Mouse (Mus musculus) left cerebral cortex, adult 2 months (tissue): ENCODE results near the gene Rnps1. TPM values are rescaled to one million over a fixed set of nuclear protein-coding genes. Genes with fewer than 3 reads are reported as not detected.
"Not testable (repeated sequence)": the region's sequence is repeated elsewhere in the genome, so short reads cannot be mapped to it uniquely, and the experiment has no call there.

Experiments
- DNase-seq, 2 experiments: peaks; one replicate each; pipeline ENCODE4 v3.0.0; 2021 to 2022; ENCODE audit warnings: low spot score in 2 of 2, mixed read lengths in 1 of 2; ENCODE audit errors: extremely low spot score in 1 of 2
- H3K27ac ChIP-seq: fragments of 200-600 bp; 2 replicates; pipeline ENCODE4 v1.8.1; 2022
- H3K4me3 ChIP-seq: fragments of 200-600 bp; 2 replicates; pipeline ENCODE4 v1.8.1; 2022
- CTCF ChIP-seq: fragments of 200-600 bp; IDR thresholded peaks from 2 replicates; pipeline ENCODE4 v1.8.1; 2022; ENCODE audit warnings: antibody characterized with exemption, mild to moderate bottlenecking, moderate library complexity
- intact Hi-C: fragments of 180-260 bp; cut with DNase I; formaldehyde crosslinking; loops from one replicate; pipeline ENCODE4 v1.15.1; 2025
- total RNA-seq, 2 experiments: library from RNA; stranded (reverse); gene quantifications; 2 replicates each; pipeline ENCODE4 v1.2.3; 2021

Gene Rnps1
- total RNA-seq, 2 experiments from 2014 or later = 131 to 142 TPM

DNA sequence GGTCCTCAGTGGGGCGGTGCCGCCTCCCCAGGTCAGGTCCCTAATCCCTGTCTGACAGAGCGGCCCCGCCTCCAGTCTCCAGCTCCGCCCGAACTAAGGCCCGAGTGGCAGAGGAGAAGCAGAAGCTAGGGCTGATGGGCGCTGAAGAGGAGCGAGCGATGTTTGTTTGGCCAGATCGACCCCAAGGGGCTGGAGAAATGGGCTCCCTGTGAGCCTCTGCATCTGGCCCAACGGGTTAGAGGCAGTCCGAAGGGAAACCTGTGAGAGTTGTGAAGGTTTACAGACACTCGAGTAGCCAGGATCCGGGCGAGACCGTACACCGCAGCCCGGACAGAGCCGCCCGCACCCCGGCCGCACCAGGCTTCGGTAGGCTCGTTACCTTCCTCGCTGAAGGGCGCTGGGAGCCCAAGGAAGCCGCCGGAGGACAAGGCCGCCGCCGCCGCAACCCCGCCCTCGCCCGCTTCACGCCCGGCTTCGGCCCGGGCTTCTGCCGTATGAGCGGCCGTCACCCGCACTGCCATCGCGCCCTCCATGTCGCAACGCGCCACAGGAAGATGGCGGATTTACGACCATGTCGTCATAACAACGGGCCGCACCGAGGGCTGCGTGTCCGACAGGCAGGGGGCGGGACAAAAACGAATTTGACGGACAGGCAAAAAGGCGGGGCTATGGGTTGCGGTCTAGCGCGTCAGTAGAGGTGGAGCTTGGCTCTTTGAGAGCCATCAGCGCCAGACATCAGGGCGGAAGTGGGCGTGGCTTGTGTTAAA lies 40.6 kb downstream of the Rnps1 start:
- peak; percentile 98 to 99 for DNase-seq
- Histone ChIP-seq H3K27ac (peak overlapping the region; percentile 97), H3K4me3 (peak overlapping the region; percentile 71)
- TF ChIP-seq CTCF = no peak
- intact Hi-C loops = no loop called here

DNA sequence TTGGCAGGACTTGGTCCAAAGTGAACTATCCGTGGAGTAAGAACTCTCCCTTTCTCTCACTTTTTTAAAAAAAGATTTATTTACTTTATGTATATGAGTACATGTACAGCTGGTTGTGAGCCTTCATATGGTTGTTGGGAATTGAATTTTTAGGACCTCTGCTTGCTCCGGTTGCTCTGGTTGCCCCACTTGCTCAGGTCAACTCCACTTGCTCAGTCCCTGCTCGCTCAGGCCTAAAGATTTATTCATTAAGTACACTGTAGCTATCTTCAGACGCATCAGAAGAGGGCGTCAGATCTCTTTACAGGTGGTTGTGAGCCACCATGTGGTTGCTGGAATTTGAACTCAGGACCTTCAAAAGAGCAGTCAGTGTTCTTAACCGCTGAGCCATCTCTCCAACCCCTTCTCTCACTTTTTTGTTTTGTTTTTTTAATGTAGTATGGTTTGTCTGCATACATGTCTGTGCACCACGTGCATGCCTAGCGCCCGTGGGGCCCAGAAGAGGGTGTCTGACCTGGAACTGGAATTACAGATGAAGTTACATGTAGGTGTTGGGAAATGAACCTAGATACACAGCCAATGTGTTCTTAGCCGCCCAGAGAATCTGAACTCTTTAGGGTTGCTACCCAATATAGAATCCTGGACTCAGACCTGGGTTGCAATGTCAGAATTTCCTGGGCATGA lies 41.3 kb downstream of the Rnps1 start:
- intact Hi-C loops, DNase-seq, H3K27ac ChIP-seq: not testable (repeated sequence)
- H3K4me3 ChIP-seq = peak overlapping the region; percentile 71

DNA sequence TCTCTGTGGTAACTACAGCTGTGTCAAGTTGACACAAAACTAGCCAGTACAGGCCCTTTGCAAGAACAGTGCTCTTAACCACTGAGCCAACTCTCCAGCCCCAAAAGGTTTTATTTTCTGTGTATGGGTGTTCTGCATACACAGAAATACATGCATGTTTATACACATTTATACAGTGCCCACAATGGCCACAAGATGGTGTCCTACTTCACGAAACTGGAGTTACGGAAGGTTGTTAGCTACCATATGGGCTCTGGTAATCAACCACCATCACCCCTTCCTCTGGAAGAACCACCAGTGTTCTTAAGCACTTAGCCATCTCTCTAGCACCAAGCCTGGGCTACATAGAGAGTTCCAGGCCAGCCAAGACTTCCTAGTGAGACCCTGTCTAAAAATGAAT lies 47.2 kb downstream of the Rnps1 start:
- peak; percentile 47 for TF ChIP-seq CTCF
- H3K27ac ChIP-seq = no peak overlapping the region
- no peak overlapping the region for H3K4me3 ChIP-seq
- DNase-seq = no peak
- intact Hi-C loops = no loop called here

DNA sequence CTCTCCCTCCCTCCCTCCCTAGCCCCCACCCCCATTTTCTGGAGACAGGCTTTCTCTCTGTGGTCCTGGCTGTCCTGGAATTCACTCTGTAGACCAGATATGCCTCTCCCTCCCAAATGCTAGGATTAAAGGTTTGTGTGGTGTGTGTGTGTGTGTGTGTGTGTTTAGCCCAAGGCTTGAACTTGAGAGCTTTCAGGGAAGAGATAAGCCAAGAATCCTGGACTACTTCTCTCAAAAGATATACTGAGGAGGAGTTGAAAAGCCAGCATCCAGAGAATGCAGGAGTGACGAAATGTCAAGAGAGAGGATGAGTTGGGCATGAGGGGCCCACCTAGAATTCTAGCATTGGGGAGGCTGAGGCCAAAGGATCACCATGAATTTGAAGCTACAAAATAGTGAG lies 48.6 kb downstream of the Rnps1 start:
- H3K27ac ChIP-seq = no peak overlapping the region
- intact Hi-C loops = no loop called here
- no peak for TF ChIP-seq CTCF
- DNase-seq = no peak
- H3K4me3 ChIP-seq = no peak overlapping the region

DNA sequence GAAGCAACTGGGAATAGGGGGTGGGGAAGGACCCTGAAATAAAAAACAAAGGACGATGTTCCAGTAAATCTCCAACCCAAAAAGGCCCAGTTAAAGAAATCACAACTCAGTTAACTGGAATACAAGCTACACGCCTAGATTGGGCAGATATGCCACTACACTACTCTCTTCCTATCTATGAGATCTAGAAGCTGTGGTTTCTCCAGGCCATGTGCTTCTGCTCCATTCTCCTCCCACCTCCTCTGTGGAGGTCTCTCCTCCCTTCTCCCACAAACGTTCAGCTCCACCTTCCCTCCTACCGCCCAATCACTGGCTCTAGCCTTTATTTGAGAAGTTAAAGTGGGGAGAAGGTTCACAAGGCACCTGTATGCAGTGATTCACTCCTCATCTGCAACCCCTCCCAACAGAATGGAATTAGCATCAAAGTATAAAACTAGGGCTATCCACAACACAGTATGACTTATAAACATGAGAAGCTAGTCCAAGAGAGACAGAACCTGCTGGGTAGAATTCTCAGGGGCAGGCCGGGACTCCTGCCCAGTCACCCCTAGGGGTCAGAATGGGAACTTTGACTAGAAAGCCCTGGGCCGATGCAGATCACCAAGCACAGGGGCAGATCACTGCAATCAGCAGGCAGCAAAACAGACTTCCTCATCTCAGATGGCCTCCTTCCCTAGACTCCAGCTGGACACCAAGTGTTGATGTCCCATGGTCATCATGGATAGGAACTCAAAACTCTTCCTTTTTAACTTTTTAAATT lies 49.2 kb downstream of the Rnps1 start:
- intact Hi-C loops = no loop called here
- Histone ChIP-seq H3K4me3 (no peak overlapping the region), H3K27ac (no peak overlapping the region)
- TF ChIP-seq CTCF = peak; percentile 19
- no peak for DNase-seq

DNA sequence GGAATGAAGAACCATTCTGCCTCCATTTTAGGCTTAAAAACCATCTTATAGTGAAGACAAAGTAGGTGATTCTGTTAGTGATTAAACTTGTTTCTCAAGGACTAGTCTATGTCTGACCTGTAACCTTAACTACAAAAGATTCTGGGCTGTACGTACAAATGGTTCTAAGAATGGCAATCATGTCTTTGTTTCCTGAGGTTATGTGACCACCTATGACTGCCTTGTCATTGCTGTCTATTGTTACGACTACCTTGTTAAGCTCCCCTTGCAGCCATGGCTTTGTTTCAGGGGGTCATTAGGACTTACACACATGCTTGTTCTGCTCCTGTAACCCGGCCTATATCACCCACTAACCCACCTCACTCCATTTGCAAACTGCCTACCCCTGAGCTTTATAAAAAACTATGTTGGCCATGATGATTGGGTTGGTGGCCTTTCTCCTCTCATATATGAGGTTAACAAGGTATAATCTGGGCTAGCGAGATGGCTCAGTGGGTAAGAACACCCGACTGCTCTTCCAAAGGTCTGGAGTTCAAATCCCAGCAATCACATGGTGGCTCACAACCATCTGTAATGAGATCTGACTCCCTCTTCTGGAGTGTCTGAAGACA lies 54.4 kb downstream of the Rnps1 start:
- H3K4me3 ChIP-seq = no peak overlapping the region
- DNase-seq = no peak
- intact Hi-C loops = no loop called here

DNA sequence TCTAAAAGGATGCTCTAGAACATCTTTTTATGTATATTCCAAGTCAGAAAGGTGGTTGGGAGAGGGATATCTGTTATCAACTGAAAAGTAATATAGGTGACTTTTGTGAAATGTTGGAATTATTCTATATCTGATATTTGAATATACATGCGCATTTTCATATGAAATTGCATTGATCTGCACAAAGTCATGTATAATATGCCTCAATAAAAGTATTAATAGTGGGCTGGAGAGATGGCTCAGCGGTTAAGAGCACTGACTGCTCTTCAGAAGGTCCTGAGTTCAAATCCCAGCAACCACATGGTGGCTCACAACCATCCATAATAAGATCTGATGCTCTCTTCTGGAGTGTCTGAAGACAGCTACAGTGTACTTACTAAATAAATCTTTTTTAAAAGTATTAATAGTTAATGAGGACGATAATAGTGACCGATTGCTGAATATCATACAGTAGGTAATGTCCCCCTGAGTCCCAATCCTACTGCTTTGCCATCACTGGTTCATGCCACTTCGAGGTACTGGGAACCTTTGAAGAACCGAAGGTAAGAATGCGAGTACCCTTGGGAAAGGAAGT lies 55.1 kb downstream of the Rnps1 start:
- no peak for DNase-seq
- no peak for TF ChIP-seq CTCF
- H3K27ac ChIP-seq = peak overlapping the region; percentile 92
- H3K4me3 ChIP-seq = peak overlapping the region; percentile 81
- intact Hi-C loops = no loop called here

More for the DNA sequence above, 54.4 kb downstream of the Rnps1 start:
- no peak overlapping the region for H3K27ac ChIP-seq
- no peak for TF ChIP-seq CTCF

DNA sequence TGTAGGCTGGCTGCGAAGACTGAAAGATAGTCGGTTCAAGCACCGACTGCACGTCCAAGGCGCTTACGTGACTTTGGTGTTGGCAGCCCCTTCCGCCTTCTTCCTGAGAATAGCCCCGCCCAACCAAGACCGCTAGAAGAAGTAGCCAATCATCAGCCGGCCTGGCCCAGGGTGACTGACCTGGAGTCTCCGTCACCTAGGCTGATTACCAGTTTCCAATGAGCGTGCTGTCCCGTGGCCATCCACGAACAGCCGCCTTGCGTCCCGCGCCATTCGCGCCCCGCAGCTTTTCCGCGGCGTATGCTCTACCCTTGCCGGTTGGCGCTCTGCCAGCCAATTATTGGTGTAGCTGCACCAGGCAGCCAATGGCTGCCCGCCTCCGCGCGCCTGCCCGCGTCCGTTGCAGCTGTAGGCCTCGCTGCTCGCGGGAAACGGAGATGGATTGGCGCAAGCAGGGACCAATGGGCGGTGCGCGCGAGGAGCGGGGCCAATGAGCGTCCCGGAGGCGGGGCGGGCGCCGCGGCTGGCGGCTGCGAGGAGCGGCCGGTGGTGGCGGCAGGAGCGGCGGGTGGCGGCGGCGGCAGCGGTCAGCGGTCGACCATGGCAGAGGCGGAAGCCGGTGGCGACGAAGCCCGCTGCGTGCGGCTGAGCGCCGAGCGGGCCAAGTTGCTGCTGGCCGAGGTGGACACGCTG lies 55.7 kb downstream of the Rnps1 start, which contains the start of the genes E4f1 and Pgp:
Gene E4f1, minus strand, starts transcription at position 404 of the 693 bp plus-strand sequence.
Gene Pgp, plus strand, starts transcription at position 483 of the 693 bp plus-strand sequence.
- intact Hi-C loops = no loop called here
- Histone ChIP-seq H3K27ac (peak within 1 kb of the TSS; percentile 92), H3K4me3 (peak within 1 kb of the TSS; percentile 81)
- no peak; the same call in 1 of the 2 replicates for TF ChIP-seq CTCF
- DNase-seq = peak; percentile 98 to 99

DNA sequence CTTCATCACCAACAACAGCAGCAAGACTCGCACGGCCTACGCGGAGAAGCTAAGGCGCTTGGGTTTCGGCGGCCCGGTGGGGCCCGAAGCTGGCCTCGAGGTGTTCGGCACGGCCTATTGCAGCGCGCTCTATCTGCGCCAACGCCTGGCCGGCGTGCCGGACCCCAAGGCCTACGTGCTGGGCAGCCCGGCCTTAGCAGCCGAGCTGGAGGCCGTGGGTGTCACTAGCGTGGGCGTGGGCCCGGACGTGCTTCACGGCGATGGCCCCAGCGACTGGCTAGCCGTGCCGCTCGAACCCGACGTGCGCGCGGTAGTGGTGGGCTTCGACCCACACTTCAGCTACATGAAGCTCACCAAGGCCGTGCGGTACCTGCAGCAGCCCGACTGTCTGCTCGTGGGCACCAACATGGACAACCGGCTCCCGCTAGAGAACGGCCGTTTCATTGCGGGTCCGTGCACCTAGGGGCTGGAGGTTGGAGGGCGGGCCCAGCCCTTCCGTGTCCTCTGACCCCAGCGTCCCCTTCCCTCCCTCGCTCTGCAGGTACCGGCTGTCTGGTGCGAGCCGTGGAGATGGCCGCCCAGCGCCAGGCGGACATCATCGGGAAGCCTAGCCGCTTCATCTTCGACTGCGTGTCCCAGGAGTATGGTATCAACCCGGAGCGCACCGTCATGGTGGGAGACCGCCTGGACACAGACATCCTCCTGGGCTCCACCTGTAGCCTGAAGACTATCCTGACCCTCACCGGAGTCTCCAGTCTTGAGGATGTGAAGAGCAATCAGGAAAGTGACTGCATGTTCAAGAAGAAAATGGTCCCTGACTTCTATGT lies 56.5 kb downstream of the Rnps1 start:
- TF ChIP-seq CTCF = no peak
- peak overlapping the region; percentile 92 for H3K27ac ChIP-seq
- DNase-seq = peak; percentile 50 to 59
- H3K4me3 ChIP-seq = peak overlapping the region; percentile 81
- intact Hi-C loops = no loop called here

DNA sequence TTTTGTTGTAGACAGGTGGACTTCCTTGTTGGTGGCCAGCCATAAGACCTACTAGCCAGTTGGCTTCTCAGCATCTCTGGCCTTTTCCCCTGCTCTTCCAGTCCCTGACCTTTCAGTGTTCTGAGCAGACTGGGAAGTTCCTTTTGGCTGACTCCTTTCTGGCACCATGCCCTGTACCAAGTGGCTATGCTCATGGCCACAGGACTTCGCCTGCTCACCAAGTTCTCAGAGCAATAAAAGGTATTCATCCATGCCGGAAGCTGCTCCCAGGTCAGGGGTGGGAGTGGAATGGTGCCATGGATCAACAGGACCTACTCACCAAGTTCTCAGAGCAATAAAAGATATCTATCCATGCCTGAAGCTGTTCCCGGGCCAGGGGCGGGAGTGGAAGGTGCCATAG lies 58.1 kb downstream of the Rnps1 start:
- Histone ChIP-seq H3K27ac (no peak overlapping the region; the same call in 1 of the 2 replicates), H3K4me3 (peak overlapping the region; percentile 81)
- TF ChIP-seq CTCF = no peak
- intact Hi-C loops = no loop called here
- no peak for DNase-seq
